Mouse (Mus musculus) midbrain, embryonic 10.5 days (tissue): ENCODE results near the gene Mettl13. TPM values are rescaled to one million over a fixed set of nuclear protein-coding genes. Genes with fewer than 3 reads are reported as not detected.

Experiments used
- DNase-seq: peaks from one replicate; pipeline ENCODE4 v3.0.0-alpha.2; 2017; ENCODE audit warnings: low spot score
- H3K27ac ChIP-seq: fragments of 300-500 bp; sonication (generic); replicated peaks from 2 replicates; pipeline ENCODE4 v1.5.1; 2016; ENCODE audit warnings: mild to moderate bottlenecking
- H3K27me3 ChIP-seq: fragments of 300-500 bp; sonication (generic); 2 replicates; pipeline ENCODE4 v1.6.1; 2016; ENCODE audit warnings: low read depth, mild to moderate bottlenecking; ENCODE audit not compliant: poor library complexity, severe bottlenecking
- H3K36me3 ChIP-seq: fragments of 300-500 bp; sonication (generic); 2 replicates; pipeline ENCODE4 v1.6.1; 2016; ENCODE audit warnings: mild to moderate bottlenecking, moderate library complexity
- H3K4me1 ChIP-seq: fragments of 300-500 bp; sonication (generic); 2 replicates; pipeline ENCODE4 v1.6.1; 2016
- H3K4me3 ChIP-seq: fragments of 300-500 bp; sonication (generic); 2 replicates; pipeline ENCODE4 v1.5.1; 2016; ENCODE audit warnings: mild to moderate bottlenecking, moderate library complexity
- H3K9me3 ChIP-seq: fragments of 300-500 bp; sonication (generic); replicated peaks from 2 replicates; pipeline ENCODE4 v1.6.1; 2016; ENCODE audit warnings: mild to moderate bottlenecking
- WGBS: fragments of 180-500 bp; shearing (Covaris S2); methylation state at CpG from one replicate; pipeline ENCODE4 v1.1.7; 2016; 5-methylcytosine and 5-hydroxymethylcytosine counted together
- polyA plus RNA-seq: library from polyadenylated mRNA; unstranded; fragments of >200 nt; fragmentation: Nextera tagmentation; extraction: Ambion mirVana; gene quantifications from 2 replicates; pipeline ENCODE4 v1.2.1, GENCODE M21; 2016

Gene Mettl13
- polyA plus RNA-seq, 1 experiment from 2014 or later = 26.7 TPM

DNA sequence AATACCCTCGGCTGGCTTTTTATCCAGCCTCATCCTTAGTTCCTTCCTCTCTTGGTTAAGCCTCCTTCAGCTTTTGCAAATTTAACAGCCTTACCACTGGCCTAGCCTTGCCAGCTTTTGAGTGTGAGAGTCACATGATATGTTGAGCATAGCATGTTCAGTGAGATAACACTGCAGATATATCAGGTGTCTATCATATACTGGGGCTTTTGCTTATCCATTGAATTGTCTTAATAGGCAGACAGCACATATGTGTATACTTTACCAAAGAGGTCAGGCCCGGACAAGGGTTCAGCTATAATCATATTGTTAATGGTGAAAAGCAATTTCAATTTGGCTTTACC, 38.4 kb downstream of the Mettl13 start:
- H3K27me3 ChIP-seq = no peaks in the 10 kb centered on the region
- no peaks in the 10 kb centered on the region for H3K4me1 ChIP-seq
- 83% methylated on average over 2 of the region's 2 CpGs for WGBS
- H3K4me3 ChIP-seq = no peak overlapping the region
- DNase-seq = no peak
- no peak overlapping the region for H3K27ac ChIP-seq
- H3K36me3 ChIP-seq = no peaks in the 10 kb centered on the region
- H3K9me3 ChIP-seq = no peaks in the 10 kb centered on the region

DNA sequence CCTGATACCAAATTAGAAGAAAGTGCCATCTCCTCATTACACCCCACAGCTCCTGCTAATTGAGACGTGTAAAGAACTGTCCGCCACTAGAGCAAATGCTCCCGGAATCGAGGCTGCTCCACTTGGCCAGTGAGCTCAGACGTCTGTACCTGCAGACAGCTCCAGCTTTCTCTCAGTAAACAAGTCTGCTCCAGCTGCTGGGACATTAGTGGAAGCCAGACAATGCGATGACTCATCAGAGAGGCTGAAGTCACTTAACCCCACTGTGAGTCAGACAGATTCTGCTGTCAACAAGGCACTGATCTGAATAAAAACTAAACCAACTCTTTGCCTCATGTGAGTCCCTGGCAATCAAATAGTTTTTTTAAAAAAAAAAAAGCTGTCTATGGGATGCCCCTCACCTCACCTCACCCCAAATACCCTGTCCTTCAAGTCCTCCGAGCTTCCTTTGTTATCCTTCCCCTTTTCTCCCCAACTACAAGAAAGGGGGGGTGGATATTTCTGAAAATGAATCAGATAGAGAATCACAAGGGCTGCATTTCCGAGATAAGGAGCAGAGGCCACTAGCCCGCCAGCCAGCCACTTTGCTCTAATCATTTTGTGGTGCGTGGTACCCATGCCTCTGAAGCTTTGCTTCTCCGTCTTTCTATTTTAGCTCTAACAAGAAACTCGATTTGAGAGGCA, 38.9 kb downstream of the Mettl13 start:
- H3K4me3 ChIP-seq = no peak overlapping the region
- no peaks in the 10 kb centered on the region for H3K27me3 ChIP-seq
- H3K9me3 ChIP-seq = no peaks in the 10 kb centered on the region
- H3K36me3 ChIP-seq = no peaks in the 10 kb centered on the region
- no peaks in the 10 kb centered on the region for H3K4me1 ChIP-seq
- H3K27ac ChIP-seq = no peak overlapping the region
- no peak for DNase-seq
- WGBS = 65% methylated on average over 12 of the region's 12 CpGs

DNA sequence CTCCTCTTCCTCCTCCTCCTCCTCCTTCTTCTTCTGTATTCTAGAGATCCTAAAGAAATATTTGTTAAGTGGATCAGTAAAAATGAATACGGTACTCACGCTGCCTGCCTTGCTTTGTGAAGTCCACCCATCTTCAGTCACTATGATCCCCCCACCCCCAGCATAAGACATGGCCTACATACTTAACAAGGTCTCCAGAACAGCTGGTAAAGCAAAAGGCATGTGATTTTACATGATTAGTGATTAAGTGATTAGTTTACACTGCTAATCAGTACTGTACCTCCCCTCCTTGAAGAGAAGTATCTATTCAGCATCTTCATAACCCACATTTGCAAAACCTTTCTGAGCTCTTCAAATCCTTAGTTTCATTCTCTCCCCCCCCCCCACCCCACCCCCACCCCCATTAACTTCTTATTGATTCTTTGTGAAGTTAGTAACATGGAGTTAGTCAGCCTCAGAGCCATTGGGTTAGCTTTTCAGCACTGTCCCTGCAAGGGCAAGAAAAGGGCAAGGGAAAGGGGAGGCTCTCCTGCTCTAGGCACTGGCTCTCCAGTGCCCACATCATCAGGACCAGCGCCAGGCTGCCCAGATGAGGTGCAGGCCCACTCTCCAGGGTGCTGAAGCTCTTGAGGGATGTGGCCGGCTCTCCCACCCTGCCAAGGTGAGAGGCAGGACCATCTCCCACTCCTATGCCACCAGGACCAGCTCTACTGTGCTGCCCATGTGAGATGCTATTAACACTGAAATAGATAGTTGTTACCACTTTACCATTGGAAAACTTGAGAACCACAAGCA, 39.9 kb downstream of the Mettl13 start:
- Histone ChIP-seq H3K4me1 (no peaks in the 10 kb centered on the region), H3K27me3 (no peaks in the 10 kb centered on the region), H3K9me3 (no peaks in the 10 kb centered on the region), H3K27ac (no peak overlapping the region), H3K4me3 (no peak overlapping the region), H3K36me3 (no peaks in the 10 kb centered on the region)
- no peak for DNase-seq
- WGBS = 84% methylated on average over 4 of the region's 4 CpGs

DNA sequence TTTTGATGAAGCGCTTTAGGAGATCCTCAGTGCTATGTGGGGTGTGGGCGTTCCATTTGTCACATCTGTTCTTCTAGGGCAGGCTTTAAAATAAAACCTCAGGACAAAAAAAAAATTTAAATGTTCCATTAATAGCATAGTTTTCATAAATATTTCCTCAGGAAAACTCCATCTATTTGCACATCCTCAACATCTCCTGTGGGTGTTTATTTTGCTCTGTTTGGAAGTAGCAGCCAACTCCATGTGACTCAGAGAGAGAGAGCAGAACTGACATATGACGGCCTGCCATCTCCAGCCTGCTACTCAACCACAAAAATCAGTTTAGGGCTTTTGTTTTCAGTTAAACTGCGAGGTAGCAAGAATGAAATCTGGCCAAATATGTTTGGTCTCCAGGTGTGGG, 41.8 kb downstream of the Mettl13 start:
- Histone ChIP-seq H3K4me3 (no peak overlapping the region), H3K27me3 (no peaks in the 10 kb centered on the region), H3K36me3 (no peaks in the 10 kb centered on the region), H3K4me1 (no peaks in the 10 kb centered on the region), H3K27ac (no peak overlapping the region), H3K9me3 (no peaks in the 10 kb centered on the region)
- WGBS = 91% methylated on average over 4 of the region's 4 CpGs
- no peak for DNase-seq

DNA sequence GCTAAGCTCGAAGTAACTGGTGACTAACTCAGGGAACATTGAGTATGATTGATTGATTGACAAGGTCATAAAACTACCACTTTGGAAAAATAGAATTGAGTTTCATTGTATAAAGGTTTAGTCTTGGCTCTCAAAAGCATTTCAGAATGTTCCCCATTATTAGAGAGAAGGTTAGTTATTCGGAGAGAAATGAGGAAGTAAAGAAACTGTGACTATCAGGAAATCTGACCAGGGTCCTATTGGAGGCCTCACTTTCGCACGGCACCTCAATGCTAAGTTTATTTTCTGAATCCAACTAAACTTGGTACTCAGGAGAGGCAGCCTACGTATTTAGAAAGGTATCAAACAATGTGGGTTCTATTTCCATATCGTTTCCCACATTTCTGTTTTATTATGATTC, 42.7 kb downstream of the Mettl13 start:
- no peak overlapping the region for H3K4me3 ChIP-seq
- H3K27me3 ChIP-seq = no peaks in the 10 kb centered on the region
- H3K27ac ChIP-seq = no peak overlapping the region
- H3K36me3 ChIP-seq = no peaks in the 10 kb centered on the region
- DNase-seq = no peak
- H3K9me3 ChIP-seq = no peaks in the 10 kb centered on the region
- H3K4me1 ChIP-seq = no peaks in the 10 kb centered on the region
- WGBS = 92% methylated on average over 6 of the region's 6 CpGs

Other genes with a start within 250 kb of the Mettl13 start
- 2.3 and 4.8 TPM in 2 replicates for gene Dnm3, start 70.5 kb downstream of the Mettl13 start, polyA plus RNA-seq
- 52.3 and 53.0 TPM in 2 replicates for gene Vamp4, start 22.0 kb upstream of the Mettl13 start, polyA plus RNA-seq
- gene Myoc, start 90.6 kb upstream of the Mettl13 start, polyA plus RNA-seq = not detected in 2 replicates
- not detected in 2 replicates for gene Myocos, start 109.7 kb upstream of the Mettl13 start, polyA plus RNA-seq
- 144 and 148 TPM in 2 replicates for gene Prrc2c, start 192.0 kb upstream of the Mettl13 start, polyA plus RNA-seq